Mouse (Mus musculus) CD8-positive naive resting alpha-beta T cell, adult 2 months (primary cell): ENCODE results near the gene Tef.

Experiments
- DNase-seq, 2 experiments: peaks; one replicate each; pipeline ENCODE4 v3.0.0; 2022; ENCODE audit warnings: low read depth in 2 of 2, low spot score in 2 of 2

Tef gene

DNA sequence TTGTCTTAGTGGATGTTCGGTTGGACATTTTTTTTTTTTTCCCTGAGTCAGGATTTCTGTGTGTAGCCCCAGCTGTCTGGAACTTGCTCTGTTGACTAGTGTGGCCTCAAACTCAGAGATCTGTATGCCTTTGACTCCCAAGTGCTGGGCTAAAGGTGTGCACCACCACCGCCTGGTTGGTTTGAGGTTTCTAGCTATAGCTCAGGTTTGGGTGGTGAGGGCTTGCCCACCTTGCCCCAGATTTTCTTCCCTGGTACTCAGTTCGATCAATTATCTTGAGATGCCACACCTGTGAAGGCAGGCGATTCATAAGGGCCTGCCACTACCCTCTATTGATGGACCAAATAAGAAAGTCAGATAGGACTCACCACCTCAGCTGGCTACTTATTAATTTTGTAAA lies 44.9 kb downstream of the Tef start:
- no peak for DNase-seq

DNA sequence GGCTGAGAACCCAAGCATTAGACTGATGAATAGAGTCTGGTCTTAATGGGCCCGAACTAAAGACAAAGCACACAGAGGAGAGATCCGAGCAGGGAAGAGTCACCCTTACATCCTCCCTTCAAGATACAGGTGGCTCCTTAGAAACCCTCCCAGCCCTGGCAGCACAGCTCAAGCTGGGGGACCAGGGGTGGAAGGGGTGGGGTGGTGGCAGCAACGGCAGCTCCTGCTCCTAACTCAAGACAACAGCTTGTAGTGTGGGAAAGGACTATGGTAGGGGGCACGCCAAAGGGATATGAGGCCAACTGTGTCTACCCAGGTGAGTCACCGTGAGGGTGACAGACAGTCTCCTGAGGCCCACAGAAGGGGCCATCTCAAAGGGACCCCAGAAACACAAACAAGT lies 45.6 kb downstream of the Tef start:
- no peak for DNase-seq

DNA sequence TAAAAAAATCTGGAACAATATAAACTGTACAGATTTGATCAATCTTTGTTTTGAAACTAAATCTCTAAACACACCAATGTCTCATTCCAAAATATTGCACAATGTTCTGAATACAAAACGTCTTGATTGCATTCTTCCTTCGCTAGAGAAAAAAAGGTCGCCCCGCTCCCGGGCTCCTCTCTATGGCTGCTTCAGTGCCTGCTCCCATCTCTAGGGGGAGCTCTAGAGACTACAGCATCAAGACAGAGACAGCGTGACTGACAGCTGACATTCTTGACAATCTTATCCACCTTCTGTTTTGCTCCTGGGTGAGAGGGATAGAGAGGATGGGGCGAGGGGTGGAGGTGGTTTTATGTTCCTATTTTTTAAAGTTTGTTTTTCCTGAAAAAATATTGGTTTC lies 46.1 kb downstream of the Tef start:
- DNase-seq, result peak; percentile 65 to 76

DNA sequence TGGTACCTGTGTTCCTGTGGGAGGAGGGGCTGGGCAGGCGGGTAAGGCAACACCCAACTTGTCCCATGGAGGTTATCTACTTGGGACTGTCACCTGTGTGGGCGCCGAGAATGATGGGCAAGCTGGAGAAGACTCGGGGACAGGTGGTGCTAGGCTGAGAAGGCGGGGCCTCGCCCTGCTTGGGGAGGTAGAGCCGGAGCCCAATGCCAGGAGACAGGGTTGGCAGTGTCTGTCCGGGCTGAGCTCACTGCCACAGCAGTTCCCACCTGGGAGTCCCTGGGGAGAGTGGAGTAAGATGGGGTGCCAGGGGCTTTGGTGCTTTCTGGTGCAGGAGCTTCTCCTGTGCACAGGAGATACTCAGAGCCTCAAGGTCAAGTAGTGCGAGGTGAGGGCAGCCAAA lies 46.9 kb downstream of the Tef start:
- DNase-seq, result no peak

DNA sequence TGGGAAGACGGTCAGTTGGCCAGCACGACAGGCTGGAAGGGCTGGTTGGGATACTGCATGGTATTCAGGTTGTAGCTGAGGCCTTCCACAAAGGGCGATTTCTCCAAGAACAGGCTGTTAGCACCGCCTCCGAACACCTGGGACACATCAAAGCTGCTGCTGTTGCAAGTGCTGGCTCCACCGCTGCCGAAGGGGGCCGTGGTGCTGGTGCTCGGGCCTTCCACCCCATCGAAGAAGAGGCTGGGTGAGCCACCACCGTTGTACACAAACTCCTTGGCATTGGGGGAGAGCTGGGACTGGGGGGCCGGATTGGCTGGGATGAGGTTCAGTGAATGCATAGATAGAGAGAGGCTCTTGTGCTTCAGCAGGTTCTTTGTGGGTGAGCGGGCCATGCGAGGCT lies 48.5 kb downstream of the Tef start:
- DNase-seq, result no peak

DNA sequence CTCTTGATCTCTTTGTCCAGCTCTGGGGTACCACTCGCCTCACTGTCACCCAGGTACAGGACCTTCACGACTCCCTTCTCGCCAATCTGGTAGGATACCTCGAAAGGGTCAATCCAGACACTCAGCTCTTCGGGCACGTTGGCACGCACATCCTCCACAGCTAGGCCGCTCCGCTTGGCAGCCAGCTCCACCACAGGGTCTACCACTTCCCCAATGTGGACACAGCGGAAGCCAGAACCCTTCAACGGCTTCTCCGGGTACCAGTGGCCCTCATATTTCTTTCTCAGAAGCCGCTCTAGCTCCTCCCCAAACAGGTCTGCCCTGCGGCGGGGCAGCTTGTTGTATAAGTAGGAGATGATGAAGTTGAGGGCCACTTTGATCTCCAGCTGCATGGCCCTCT lies 49.2 kb downstream of the Tef start:
- no peak for DNase-seq

DNA sequence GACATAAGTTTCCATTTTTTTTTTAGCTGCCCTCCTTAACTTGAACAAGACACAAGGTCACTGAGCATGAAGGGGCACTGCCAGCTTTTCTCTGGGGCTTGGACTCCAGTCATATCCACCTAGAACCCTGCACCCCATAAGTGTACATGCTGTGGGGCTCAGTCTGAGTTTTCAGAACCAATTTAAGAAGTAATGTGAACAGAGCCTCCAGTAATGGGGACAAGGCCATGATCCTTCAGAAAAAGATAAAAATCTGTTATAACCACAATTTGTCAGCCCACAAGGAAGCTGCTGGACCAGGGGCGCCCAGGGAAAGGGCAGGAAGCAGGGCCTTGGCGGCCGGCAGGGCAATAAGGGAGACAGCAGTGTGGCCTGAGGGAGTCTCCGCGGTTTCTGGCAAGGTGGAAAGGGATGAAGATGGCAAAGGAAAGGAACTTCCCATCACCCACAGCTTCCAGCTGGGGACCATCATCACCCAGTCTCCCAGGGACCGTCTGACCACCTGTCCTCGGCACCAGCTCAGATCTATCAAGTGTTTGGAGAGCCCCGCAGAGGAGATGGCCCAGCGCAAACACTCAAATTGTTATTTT lies 50.3 kb downstream of the Tef start:
- DNase-seq, result no peak

DNA sequence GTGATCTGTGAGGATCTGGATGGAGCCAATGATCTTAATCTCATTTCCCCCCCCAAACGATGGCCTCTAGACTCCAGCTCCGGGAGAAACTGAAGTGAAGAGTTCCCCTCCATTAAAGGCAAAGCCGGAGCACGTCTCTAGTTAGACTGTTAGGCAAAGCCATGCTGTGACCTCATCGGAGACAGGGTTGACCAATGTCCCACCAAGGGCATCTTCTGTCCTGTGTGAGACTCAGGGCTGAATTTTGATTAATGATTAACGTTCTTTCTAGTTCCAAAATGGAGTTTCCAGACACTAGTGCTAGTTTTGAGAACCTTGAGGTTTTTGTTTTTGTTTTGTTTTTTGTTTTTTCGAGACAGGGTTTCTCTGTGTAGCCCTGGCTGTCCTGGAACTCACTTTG lies 50.9 kb downstream of the Tef start:
- DNase-seq, result no peak

DNA sequence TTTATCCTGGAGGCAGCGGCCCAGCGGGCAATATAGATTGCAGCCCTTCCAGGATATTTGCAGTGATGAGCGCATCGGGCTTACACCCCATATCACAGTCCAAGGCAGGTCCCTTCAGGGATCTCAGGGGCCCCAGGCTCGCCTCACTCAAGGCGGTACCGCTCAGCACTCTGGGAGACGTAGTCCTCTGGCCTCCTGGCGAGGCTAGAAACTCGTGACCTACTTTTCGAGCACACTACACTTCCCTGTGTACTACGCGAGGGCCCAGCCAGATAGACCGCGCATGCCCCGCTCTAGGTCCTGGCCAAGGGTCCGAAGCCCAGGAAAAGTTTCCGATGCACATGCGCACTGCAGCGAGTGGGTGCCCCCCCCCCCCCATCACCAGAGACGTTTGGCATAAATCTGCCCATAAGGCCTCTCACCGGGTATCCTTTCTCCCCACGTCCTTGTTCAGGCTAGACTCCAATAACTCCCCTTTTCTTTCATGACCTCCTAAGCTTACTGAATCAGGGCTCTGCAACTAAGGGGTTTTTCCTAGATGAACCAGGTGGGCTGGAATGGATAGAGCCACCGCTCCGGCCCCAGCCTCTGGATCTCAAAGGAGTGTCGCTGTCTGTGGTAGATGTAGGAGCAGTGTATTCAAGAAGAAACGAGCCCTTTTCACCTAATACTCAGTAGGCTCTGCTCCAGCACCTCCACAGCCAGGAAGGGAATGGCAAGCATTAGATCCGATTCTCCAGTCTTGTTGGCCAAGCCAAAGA lies 54.0 kb downstream of the Tef start:
- peak; percentile 54 to 61 for DNase-seq

DNA sequence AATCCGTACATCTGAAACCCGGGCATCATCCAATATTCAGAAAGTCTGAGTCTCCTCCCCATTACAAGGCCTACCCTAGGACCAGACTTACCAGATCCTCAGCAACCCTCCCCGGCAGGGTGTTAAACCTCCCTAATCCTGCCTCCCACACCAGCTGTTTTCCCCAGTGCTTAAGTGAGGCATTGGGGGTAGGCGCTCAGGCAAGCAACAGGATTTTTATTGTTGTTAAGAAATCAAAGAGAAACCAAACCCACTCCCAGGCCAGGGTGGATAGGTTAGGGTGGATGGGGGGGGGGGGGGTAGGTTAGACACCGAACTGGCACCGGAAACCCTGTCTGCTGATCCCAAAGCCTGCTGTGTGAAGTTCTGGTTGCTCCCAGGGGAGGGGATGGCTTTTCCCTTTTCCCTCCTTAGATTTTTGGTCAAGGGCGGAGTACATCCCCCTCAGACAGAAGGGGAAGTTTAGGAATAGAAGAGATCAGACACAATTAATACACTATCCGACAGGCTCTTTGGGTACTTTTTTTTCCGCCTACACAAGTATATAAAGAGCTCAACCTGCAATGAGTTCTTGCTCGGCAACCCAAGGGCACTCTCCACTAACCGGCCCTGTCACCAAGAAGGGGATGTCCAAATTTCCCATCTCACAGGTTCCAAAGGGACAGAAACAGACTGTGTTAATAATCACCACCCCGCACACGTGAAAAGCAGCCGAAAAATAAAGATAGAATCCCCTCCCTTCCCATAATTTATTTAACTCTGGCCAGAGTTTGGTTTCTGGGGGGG lies 54.9 kb downstream of the Tef start:
- no peak for DNase-seq

DNA sequence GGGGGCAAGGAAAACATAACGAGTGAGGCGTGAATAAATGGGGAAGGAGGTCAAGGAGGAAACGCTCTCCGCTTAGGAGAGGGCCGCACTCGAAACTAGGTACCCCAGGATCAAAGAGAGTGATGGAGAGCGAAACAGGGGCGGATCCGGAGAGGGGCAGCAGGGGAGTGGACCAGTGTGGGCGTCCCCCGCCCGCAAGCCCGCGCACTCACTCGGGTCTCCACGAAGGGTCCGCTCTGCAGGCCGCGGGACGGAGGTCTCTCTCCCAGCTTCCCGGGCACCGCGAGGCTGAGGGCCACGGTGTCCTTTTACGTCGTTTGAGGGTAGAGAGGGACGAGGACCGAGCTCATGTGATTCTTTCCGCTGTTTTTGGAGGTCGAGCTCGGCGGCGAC lies 55.5 kb downstream of the Tef start:
- DNase-seq, result no peak

DNA sequence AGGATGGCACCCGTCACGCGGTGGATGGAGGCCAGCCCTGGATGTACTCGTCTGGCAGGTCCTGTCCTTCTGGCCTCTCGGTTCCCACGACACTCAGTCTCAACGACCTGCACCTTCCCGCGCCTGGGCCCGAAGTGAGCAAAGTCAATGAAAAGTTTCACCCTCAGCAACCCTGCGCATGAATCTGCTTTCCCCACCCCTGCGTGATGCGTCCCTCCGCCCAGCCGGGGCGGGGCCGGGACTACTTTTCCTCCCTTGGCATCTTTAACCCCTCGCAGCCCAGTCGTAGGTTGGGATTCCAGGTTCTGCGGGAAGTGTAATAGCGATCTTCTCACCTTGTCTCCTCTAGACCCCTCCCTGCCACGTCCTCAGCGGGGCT lies 55.9 kb downstream of the Tef start:
- peak; percentile 80 to 82 for DNase-seq

DNA sequence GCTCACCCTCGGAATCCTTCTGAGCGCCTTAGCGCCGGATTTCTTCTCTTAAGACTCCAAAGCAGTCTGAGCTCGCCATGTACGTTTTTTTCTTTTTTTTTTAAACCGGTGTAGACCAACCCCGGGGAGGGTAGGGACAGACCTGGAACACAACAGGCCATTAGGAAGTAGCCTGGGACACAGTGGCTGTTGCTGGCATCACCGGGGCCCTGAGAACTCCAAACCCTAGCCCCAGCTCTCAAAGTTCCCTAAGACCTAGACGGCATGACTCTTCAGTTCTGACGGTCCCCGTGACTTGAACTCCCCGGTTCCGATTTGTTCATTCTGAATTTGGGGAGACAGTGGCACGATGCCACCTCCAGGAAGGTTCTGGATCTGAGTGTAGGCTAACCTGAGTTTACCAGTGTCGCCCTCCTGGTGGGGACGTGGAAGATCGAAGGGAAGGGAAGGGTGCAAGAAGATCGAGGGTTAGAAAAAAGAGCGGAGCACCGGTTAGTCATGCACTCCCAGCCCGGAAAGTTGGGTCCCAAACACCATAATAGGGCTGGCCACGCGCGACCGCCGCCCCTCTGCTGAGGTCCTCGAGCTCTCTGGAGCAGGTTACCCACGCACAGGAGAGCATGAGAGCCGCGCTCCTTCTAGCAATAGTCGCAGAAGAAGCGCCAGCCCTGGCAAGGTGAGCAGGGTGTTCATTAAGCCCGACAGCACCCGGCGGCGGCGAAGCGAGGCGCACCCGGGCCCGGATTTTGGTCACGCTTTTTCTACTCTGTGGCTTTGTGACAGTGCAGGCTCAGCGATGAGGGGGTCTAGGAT lies 56.5 kb downstream of the Tef start, which contains the start of gene Tob2:
TSS of gene Tob2 (minus strand) at position 280 of the 813 bp plus-strand sequence.
- DNase-seq, result peak; percentile 54 to 60

DNA sequence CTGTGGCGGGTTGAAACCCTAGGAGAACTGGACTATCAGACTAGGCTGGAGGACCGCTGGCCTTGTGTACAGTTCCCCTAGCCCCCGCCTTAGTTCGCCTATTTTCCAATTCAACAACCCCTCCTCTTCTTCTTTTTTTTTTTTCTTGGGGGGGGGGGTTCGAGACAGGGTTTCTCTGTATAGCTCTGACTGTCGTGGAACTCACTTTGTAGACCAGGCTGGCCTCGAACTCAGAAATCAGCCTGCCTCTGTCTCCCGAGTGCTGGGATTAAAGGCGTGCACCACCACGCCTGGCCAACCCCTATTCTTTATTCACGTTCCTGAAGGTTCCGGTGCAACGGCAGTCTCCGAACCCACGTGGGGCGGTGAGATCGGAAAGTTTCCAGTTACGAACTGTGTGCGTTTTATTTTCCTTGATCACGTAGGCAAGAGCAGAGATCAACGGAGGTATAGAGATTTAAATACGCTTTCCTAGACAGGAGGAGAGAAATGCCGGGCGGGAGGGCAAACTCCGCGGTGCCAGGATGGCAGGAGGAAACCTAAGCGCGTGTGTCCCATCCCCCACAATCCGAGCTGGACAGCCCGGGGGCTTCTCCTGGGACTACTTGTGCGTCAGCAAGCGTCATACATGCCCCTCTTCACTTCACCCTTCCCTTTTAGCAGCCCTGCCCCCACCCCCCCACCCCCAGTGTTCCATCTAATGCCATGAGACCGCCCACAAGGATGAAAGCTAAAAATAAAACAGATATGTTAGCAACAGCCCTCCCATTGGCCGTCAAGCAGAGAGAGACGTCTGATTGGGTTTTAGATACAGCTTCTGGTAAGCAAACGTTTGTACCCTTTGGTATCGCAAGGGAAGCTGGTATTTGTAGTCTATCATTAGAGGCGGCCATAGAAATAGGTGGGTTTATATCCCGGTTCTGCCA lies 57.4 kb downstream of the Tef start:
- DNase-seq, result peak; percentile 81 to 84

DNA sequence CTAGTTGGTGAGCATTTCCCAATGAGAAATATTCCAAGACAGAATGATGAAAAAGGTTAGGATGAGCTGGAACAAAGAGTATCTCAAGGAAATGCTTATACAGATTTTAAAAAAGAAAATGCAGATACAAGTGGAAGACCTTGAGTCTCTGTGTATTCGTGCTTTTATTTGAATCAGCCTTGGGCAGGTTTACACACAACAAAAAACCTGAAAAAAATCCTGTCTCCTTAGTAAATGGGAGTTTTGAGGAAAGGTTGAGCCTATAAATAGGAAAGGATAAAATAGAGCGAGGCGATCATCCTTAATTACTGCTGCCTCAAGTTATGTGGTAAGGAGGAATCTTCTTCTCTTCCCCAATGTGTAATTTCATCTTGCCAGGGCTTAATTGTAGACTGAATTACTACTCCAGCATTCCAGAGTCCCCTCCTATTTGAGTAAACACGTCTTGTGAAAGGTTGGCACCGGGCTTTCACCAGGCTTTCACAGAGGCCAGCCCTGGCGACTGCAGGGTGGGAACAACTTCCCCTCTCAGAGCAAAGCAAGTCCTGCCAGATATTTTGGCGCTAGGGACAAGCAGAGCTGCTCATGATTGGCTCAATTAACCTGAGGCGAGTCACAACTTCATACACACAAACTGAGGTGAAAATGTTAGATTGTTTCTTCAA lies 58.4 kb downstream of the Tef start:
- no peak for DNase-seq

DNA sequence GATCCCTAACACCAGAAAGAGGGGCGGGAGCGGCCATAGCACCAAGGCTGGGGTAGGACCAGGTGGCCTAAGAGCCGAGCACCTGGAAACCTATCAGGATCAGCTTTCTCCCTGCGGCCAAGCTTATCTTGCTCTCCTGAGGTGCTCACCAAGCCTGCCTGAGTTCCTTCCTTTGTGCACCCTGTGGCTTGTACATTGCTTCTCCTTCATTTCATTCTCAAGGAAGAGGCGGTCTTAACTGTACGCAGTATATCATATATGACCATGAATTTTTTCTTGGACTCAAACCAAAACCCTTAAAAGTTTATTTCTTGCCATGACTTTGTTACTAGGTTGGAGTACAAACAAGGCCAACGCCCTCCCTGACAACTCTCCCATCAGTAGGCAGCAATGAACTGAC lies 62.0 kb downstream of the Tef start:
- no peak for DNase-seq

DNA sequence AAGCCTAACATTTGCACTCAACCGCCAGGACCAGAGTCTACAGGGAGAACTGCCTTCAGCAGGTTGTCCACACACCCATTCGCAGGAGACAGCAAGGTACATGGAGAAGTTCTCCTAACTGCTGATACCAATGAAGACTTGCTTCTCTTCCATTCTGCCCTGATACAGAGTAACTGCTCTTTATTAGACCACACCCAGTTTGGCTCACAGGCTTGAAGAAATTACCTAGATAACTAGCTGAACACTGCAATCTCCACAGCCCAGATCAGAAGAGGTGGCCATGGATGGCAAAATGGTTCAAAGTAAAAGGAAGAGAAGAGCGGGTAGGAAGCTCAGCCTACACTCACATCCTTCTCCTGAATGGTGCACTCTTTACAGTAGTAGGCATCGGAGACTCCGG lies 67.8 kb downstream of the Tef start:
- DNase-seq, result no peak

DNA sequence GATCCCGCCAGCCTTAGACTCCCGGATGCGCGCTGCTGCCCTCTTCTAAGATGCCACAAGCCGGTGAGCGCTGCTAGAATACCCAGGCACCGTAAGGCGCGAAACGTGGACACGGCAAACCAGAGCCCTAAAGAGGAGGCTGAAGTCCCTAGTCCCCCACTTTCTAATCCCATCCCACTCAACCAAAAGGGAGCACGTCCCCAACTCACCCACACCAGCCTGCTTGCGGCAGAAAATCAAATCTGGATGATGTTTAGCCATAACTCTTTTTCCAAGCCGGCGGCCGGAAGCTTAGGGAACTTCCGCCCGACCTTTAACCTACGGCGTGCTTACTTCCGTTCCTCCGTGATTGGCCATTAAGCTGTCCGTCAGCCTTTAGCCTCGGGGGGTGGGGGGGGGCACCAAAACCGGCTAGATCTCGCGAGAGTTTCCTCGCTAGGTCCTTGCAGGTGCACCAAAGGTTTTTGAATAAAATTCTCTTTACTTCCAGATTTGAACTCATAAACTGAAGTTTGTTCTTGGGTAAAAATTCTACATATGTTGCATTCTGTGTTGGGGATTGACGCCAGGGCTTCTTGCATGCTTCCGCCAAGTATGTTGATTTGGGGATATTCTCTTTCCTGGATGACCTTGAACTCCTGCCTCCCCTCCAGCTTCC lies 69.5 kb downstream of the Tef start, which contains the start of gene Phf5a:
TSS of gene Phf5a (minus strand) at position 308 of the 658 bp plus-strand sequence.
- peak; percentile 77 to 81 for DNase-seq
